Mouse (Mus musculus) G1E-ER4 (cell line): Measurements from ENCODE around the gene Zdhhc11. TPM values are rescaled to one million over a fixed set of nuclear protein-coding genes. Genes with fewer than 3 reads are reported as not detected.

Source experiments
- GATA1 ChIP-seq: IDR thresholded peaks from one replicate; pipeline ENCODE4 v1.8.0; 2012; ENCODE audit warnings: low read length, inconsistent platforms
- polyA plus RNA-seq: library from polyadenylated mRNA; stranded (reverse); fragments of >175 nt; gene quantifications from 2 replicates; pipeline ENCODE4 v1.2.3, GENCODE M21; 2012

The Zdhhc11 gene
- polyA plus RNA-seq, 1 experiment, result not detected

DNA sequence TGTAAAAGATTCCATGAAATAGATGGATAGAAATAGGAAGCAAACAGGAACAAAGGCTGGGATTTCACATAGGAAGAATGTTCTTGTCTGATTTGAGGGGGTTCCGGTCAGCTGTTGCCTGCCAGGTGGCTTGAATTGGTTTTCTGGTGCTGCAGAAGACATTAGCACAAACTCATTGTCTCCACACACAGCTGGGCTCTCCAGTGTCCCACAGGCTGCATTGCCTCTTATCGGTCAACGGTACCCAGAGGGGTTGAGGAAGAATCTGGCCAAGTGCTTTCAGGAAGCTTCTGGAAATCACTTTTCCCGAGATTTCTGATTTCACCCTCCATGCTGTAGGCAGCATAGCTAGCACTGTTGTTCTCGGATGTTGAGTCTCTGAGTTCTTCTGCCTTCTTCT, 27.6 kb downstream of the Zdhhc11 start:
- no peak for TF ChIP-seq GATA1

- TF ChIP-seq GATA1, result no peak
Observed at GRCm38 (mm10) chr13:73996456-73996855, 32.8 kb downstream of the Zdhhc11 start.

DNA sequence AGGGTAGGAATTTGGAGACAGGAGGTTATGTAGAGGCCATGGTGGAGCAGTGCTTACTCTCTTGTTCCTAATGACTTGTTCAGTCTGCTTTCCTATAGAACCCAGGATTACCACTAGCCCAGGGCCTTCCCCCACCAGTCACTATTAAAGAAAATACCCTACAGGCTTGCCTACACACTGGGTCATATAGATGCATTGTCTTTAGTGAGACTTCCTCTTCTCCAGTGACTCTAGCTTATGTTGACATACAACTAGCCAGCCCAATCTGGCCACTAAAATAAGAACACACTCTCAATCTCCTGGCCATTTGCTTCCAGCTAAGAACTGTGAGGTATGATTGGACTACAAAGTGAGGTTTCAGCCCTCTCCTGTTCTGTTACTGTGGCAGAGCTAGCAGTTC, 36.9 kb downstream of the Zdhhc11 start:
- TF ChIP-seq GATA1, result no peak

DNA sequence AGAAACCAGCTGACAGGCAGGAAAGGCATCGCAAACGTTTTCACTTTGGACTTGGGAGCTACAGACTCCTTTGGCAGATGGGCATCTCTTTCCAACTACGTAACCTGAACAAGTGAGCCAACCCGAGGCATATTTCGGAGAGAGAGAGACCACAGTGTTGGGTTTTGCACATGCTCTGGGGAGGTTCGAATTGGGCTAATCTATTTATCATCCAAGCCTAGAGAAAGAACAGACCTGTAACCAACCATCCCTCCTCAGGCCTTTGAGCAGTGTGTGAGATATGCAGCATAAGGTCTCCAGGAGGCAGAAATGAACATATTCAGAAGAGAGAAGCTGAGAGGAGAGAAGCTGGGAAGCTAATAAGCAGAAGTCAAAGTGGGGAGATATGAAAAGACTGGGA, 37.3 kb downstream of the Zdhhc11 start:
- TF ChIP-seq GATA1, result no peak

GRCm38 (mm10) chr13:74001492-74001891, 37.8 kb downstream of the Zdhhc11 start:
- no peak for TF ChIP-seq GATA1

DNA sequence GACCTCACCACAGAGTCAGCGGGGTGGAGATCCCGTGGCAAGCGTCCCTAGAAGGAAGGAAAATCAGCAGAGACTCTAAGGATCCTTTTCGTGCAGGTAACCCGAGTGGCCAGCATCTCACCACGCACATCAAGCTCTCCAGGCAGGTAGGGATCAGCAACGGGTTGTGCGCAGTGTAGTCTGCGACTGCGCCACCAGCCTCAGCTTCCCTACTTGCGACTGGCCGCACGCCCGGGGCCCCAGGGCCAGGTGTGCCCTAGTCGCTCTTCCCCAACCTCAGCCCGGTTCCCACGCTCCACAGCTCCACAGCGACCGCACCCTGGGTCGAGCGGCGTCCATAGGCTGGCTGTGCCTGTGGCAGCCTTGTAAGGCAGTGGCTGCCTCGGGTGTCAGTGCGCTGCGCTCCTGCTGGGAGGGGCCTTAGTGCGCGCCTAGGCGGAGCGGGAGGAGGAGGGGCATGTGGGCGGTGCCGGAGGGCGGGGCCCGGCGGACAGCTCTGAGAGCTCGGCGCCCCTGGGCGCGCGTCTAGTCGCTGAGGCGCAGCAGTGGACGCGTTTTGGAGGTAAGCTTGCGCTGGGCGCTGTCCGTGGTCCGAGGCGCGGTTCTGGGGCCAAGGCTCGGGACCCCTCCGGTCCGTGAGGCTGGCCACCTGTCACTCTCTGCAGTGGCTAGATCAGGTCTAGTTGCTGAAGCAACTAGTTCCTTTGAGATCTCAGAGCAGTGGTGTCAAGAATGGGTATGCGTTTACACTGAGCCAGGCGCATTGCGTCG, 45.5 kb downstream of the Zdhhc11 start, which contains the start of gene Tppp:
TSS of gene Tppp (plus strand) at position 460 of the 771 bp plus-strand sequence.
- TF ChIP-seq GATA1, result no peak

GRCm38 (mm10) chr13:74009791-74010614, 46.4 kb downstream of the Zdhhc11 start:
- TF ChIP-seq GATA1, result no peak

DNA sequence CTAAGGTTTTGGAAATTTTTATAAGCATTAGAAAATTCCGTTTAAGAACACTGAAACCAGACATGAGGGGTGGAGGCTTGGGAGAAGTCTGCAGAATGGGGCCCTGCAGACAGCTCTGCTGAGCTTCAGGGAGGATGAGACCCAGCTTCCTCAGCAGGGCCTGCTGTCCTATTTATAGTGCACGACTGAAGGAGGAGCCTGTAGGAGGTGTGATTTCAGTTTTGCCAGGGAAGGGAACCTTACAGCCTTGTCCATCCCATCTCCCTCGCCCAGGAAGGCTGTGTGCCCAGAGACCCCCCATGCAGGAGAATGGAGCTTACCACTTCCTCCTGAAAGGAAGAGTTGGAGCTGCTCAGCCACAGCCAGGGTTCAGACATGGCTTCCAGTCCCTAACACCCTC, 47.0 kb downstream of the Zdhhc11 start:
- no peak for TF ChIP-seq GATA1

GRCm38 (mm10) chr13:74015908-74016307, 52.3 kb downstream of the Zdhhc11 start:
- no peak for TF ChIP-seq GATA1

DNA sequence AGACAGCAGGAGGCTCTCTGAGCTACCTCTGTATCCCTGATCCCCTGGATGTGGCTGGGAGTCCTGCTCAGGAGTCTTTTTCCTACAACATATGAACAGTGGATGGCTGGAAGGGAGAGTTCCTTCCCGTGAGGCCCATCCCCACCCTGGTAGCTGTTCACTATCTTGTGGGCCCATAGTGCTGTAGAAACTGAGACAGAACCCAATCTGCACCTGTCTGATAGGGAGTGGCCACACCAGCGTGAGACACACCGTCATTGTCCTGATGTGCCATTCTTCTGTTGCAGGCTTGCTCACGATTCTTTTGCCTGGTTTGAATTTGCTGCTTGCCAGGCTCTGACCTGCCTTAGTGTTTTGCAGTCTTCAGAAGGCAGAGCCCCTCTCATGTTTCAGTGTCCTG, 53.8 kb downstream of the Zdhhc11 start:
- no peak for TF ChIP-seq GATA1

GRCm38 (mm10) chr13:74025151-74026081, 61.8 kb downstream of the Zdhhc11 start:
- no peak for TF ChIP-seq GATA1

DNA sequence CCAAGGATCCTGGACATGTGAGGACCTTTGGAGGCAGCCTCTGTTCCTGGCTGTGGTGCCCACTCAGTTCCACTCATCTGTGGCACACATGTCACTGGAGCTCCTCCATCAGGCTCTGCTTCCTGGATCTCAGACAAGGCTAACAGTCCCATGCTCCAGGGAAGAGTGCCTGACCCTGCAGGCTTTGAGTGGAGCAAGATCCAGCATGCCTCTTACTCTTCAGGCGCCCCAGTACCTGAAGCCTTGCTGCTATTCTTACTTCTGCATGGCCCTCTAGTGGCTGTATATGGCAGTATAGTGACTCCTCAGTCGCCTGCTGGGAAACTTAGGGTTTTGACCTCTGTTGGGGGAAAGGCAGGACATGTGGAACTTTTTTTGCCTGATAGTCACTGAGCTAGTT, 62.6 kb downstream of the Zdhhc11 start:
- no peak for TF ChIP-seq GATA1

GRCm38 (mm10) chr13:74028116-74028515, 64.5 kb downstream of the Zdhhc11 start:
- no peak for TF ChIP-seq GATA1

DNA sequence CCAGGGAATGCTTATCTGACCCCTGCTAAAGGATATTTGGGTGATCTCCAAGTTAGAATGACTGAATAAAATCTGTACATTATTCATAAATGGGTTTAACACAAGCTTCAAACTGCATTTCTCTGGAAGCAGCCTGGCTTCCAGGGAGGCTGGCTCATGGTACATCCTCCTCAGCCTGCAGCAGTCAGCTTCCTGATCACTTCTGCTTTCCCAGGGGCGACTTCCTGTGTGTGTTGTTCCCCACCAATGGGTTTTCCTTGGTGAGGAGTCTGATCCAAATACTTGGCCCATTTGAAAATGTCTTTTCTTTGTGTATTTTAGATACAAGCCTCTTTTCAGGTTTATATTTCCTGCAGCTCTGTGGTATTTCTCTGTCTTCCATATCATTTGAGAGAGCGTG, 65.4 kb downstream of the Zdhhc11 start:
- TF ChIP-seq GATA1, result no peak

DNA sequence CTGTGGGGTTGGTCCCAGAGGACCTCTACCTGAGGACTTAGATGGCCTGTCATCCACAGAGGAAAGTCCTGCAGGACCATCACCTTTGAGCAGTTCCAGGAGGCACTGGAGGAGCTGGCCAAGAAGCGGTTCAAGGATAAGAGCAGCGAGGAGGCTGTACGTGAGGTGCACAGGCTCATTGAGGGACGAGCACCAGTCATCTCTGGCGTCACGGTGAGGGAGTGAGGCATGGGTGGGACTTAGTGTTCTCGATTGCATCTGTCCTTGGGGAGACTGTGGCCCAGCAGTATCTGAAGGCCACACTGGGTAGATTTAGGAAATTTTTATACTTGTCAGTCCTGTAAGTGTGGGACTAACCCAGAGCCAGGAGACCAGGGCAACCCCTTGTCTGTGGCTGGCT, 67.0 kb downstream of the Zdhhc11 start:
- TF ChIP-seq GATA1, result no peak

DNA sequence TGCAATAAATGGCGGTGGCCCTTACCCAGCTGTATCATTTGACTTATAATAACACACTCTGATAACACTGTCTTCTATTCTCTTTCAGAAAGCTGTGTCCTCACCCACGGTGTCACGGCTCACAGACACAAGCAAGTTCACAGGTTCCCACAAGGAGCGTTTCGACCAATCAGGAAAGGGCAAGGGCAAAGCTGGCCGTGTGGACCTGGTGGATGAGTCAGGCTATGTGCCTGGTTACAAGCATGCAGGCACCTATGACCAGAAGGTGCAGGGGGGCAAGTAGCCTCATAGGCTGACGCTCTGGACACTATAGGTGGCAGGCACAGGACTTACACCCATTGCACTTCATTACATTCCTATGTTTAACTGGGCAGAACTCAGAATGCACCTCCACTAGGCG, 67.5 kb downstream of the Zdhhc11 start:
- TF ChIP-seq GATA1, result no peak

DNA sequence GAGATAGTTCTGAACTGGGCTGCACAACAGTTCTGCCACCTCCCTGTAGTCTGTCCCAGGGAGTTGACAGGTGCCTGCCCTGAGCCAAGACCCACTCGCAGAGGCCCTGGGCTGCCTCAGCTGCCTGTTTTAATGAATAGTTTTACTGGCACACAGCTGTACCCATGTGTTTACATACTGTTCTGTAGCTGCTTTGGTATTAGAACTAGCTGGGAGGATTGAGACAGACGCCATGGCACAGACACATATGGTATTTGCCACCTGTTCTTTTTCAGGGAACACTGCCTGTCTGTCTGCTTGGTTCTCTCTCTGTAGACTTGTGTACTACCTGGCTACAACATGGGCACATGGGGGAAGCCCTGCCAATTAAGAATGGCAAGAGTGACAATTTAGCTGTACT, 71.1 kb downstream of the Zdhhc11 start:
- TF ChIP-seq GATA1, result no peak
